Mouse (Mus musculus) liver, postnatal 0 days (tissue): Measurements from ENCODE around the gene Fndc11.

Experiments used
- CTCF ChIP-seq: sonication (generic); IDR thresholded peaks from 2 replicates; pipeline ENCODE4 v1.5.1; 2016; ENCODE audit warnings: antibody characterized with exemption, low read depth
- EP300 ChIP-seq: IDR thresholded peaks from 2 replicates; pipeline ENCODE4 v1.6.1; 2016; ENCODE audit warnings: antibody characterized with exemption, low read depth, mild to moderate bottlenecking

- TF ChIP-seq CTCF (no peak), EP300 (no peak)
Observed at GRCm38 (mm10) chr2:181266839-181267238, 47.0 kb downstream of the Fndc11 start.
